In genomic region chr2:130658530-130658929, GRCm38 (mm10) we compare ENCODE assay signal across 26 mouse cellular contexts. TPM values are rescaled to one million over a fixed set of nuclear protein-coding genes. Genes with fewer than 3 reads are reported as not detected.
DNase-seq lines count a peak whose midpoint lies in the region; ATAC-seq lines count a peak whose summit lies in the region.
"Had no signal": no experiment of that assay in that cellular context is flagged by ENCODE, and none has a peak within 500 bp of the region (broad histone marks: within the 10 kb centered on the region; RNA-seq: fewer than 3 reads in every experiment).

No protein-coding gene starts in this region.

- no peaks in the 10 kb centered on the region for H3K27me3 ChIP-seq in liver, embryonic 12.5 days (replicated peaks)
- H3K27me3 ChIP-seq in liver, embryonic 11.5 days (replicated peaks; ENCODE audit: control insufficient read depth, insufficient read depth, low read length) = no peaks in the 10 kb centered on the region
- H3K27me3 ChIP-seq: embryonic facial prominence, embryonic 13.5 days; forebrain, embryonic 12.5 days; forebrain, embryonic 15.5 days; hindbrain, embryonic 13.5 days had no signal

- no peaks in the 10 kb centered on the region for H3K9me3 ChIP-seq in liver, embryonic 12.5 days (replicated peaks)
- H3K9me3 ChIP-seq in liver, embryonic 11.5 days (ENCODE audit: control insufficient read depth, low read length) = no peaks in the 10 kb centered on the region
- H3K9me3 ChIP-seq: embryonic facial prominence, embryonic 10.5 days; embryonic facial prominence, embryonic 13.5 days; forebrain, embryonic 12.5 days; forebrain, embryonic 15.5 days; hindbrain, embryonic 13.5 days had no signal

- H3K36me3 ChIP-seq in liver, embryonic 12.5 days = peaks cover 93% of the 10 kb centered on the region
- H3K36me3 ChIP-seq in liver, embryonic 11.5 days (ENCODE audit: control insufficient read depth, insufficient read depth, low read length) = peaks cover 28% of the 10 kb centered on the region

- DNase-seq in frontal cortex, postnatal 36 days (ENCODE audit: low spot score in 2 of 2) = no peak
- DNase-seq in liver, embryonic 11.5 days (ENCODE audit: low spot score) = no peak
- peak; percentile 44 to 47 for DNase-seq in right cerebral cortex, adult 2 months (ENCODE audit: low spot score in 2 of 2)
- no peak for DNase-seq in right cerebral cortex, postnatal 14 days
- DNase-seq in adrenal gland, postnatal 25 days = no peak
- DNase-seq: adrenal gland, adult 8-10 months; adrenal gland, postnatal 36 days; cerebellum, adult 11 months; cerebellum, adult 2 months; cerebellum, adult 9-11 months; cerebellum, postnatal 25 days; embryo, embryonic 11 days; gastrocnemius, adult 2 months; gastrocnemius, postnatal 14 days; heart, adult 11 months had no signal

- WGBS in liver, embryonic 12.5 days (ENCODE audit: insufficient replicate concordance) = 93% methylated on average over 10 of the region's 10 CpGs
- whole genome bisulfite sequencing in liver, embryonic 11.5 days = 94% methylated on average over 10 of the region's 10 CpGs

- H3K4me2 ChIP-seq in liver, embryonic 12.5 days = no peak overlapping the region
- no peak overlapping the region for H3K4me2 ChIP-seq in liver, embryonic 11.5 days
- H3K4me2 ChIP-seq: embryonic facial prominence, embryonic 13.5 days; forebrain, embryonic 12.5 days; forebrain, embryonic 15.5 days; heart, embryonic 11.5 days; hindbrain, embryonic 13.5 days had no signal

- peak; percentile 10; the same call in 1 of the 2 replicates for ATAC-seq in frontal cortex, adult (ENCODE audit: low TSS enrichment)
- ATAC-seq in liver, embryonic 12.5 days = no peak
- ATAC-seq in liver, embryonic 11.5 days (replicated peaks; ENCODE audit: low FRiP score) = no peak
- ATAC-seq: activated CD4-positive, CD25-positive, alpha-beta regulatory T cell, adult 4 months; forebrain, embryonic 15.5 days; hindbrain, embryonic 16.5 days had no signal

- H3K9ac ChIP-seq in liver, embryonic 12.5 days = no peak overlapping the region
- H3K9ac ChIP-seq in liver, embryonic 11.5 days (ENCODE audit: low read depth, low read length) = no peak overlapping the region
- H3K9ac ChIP-seq: embryonic facial prominence, embryonic 13.5 days; forebrain, embryonic 12.5 days; forebrain, embryonic 15.5 days; hindbrain, embryonic 13.5 days had no signal

- H3K4me3 ChIP-seq in liver, embryonic 12.5 days = no peak overlapping the region
- no peak overlapping the region for H3K4me3 ChIP-seq in liver, embryonic 11.5 days (ENCODE audit: low read depth, low read length)
- H3K4me3 ChIP-seq: embryonic facial prominence, embryonic 10.5 days; embryonic facial prominence, embryonic 13.5 days; erythroblast, embryonic 14.5 days; forebrain, embryonic 12.5 days; forebrain, embryonic 15.5 days; gastrocnemius, adult 2 months; hindbrain, embryonic 13.5 days had no signal

- H3K27ac ChIP-seq in liver, embryonic 12.5 days = peak overlapping the region; percentile 11; the same call in 1 of the 2 replicates
- H3K27ac ChIP-seq in liver, embryonic 11.5 days (ENCODE audit: low read depth, low read length) = no peak overlapping the region
- H3K27ac ChIP-seq: embryonic facial prominence, embryonic 10.5 days; embryonic facial prominence, embryonic 13.5 days; forebrain, embryonic 12.5 days; forebrain, embryonic 15.5 days; gastrocnemius, adult 2 months; hindbrain, embryonic 13.5 days had no signal

- H3K4me1 ChIP-seq in liver, embryonic 12.5 days = peaks cover 59% of the 10 kb centered on the region
- peaks cover 21% of the 10 kb centered on the region for H3K4me1 ChIP-seq in liver, embryonic 11.5 days (replicated peaks; ENCODE audit: control insufficient read depth, insufficient read depth, low read length)

RNA-seq across cellular contexts. Expression of gene Ddrgk1, which starts 5.9 kb away (rescaled TPM):
- 46.1 and 48.7 TPM in 2 replicates for polyA plus RNA-seq in liver, embryonic 12.5 days (2016; fragmentation: Nextera tagmentation; extraction: Ambion mirVana)
- polyA plus RNA-seq in liver, embryonic 11.5 days (2014; fragmentation: Nextera tagmentation; extraction: Ambion mirVana) = 61.2 and 62.9 TPM in 2 replicates
- 226 and 231 TPM in 2 replicates for total RNA-seq in adrenal gland, postnatal 25 days (2021)

RNA-seq across cellular contexts. Expression of gene Itpa, which starts 8.9 kb away (rescaled TPM):
- polyA plus RNA-seq in liver, embryonic 12.5 days (2016; fragmentation: Nextera tagmentation; extraction: Ambion mirVana) = 69.9 and 75.2 TPM in 2 replicates
- 105 and 106 TPM in 2 replicates for polyA plus RNA-seq in liver, embryonic 11.5 days (2014; fragmentation: Nextera tagmentation; extraction: Ambion mirVana)
- 23.8 and 28.0 TPM in 2 replicates for total RNA-seq in adrenal gland, postnatal 25 days (2021)

RNA-seq across cellular contexts. Expression of gene Lzts3, which starts 15.9 kb away (rescaled TPM):
- polyA plus RNA-seq in liver, embryonic 12.5 days (2016; fragmentation: Nextera tagmentation; extraction: Ambion mirVana) = 1.6 and 1.7 TPM in 2 replicates
- polyA plus RNA-seq in liver, embryonic 11.5 days (2014; fragmentation: Nextera tagmentation; extraction: Ambion mirVana) = 0.36 and 0.38 TPM in 2 replicates
- 16.8 and 19.5 TPM in 2 replicates for total RNA-seq in adrenal gland, postnatal 25 days (2021)

RNA-seq across cellular contexts. Expression of gene Ubox5, which starts 28.7 kb away (rescaled TPM):
- polyA plus RNA-seq in liver, embryonic 12.5 days (2016; fragmentation: Nextera tagmentation; extraction: Ambion mirVana) = 7.8 and 8.4 TPM in 2 replicates
- 14.4 and 14.8 TPM in 2 replicates for polyA plus RNA-seq in liver, embryonic 11.5 days (2014; fragmentation: Nextera tagmentation; extraction: Ambion mirVana)
- total RNA-seq in adrenal gland, postnatal 25 days (2021) = 7.5 and 7.9 TPM in 2 replicates

RNA-seq across cellular contexts. Expression of gene Fastkd5, which starts 28.7 kb away (rescaled TPM):
- 16.1 and 16.9 TPM in 2 replicates for polyA plus RNA-seq in liver, embryonic 12.5 days (2016; fragmentation: Nextera tagmentation; extraction: Ambion mirVana)
- 26.3 and 30.8 TPM in 2 replicates for polyA plus RNA-seq in liver, embryonic 11.5 days (2014; fragmentation: Nextera tagmentation; extraction: Ambion mirVana)
- 8.9 and 14.0 TPM in 2 replicates for total RNA-seq in adrenal gland, postnatal 25 days (2021)

Comparison
In these comparisons a context has a peak if more than half of its experiments do, and no peak if none do; other contexts are left out.
1. DNase-seq: peak in right cerebral cortex, adult 2 months (2 of 2); none in frontal cortex, postnatal 36 days (0 of 2), liver, embryonic 11.5 days (single experiment), right cerebral cortex, postnatal 14 days (single experiment) and adrenal gland, postnatal 25 days (single experiment).